Mouse (Mus musculus) midbrain, embryonic 12.5 days (tissue): Measurements from ENCODE around the gene Trim62. TPM values are rescaled to one million over a fixed set of nuclear protein-coding genes. Genes with fewer than 3 reads are reported as not detected.
A peak's percentile ranks its signal among the peaks of the same experiment; 100 is the strongest.

Experiments used
- ATAC-seq: fragments of 200-750 bp; cut with Nextera tagmentation; 2 replicates; pipeline ENCODE4 v1.8.0; 2017; ENCODE audit warnings: low read depth, moderate TSS enrichment, moderate library complexity; ENCODE audit not compliant: low FRiP score
- H3K27ac ChIP-seq: fragments of 300-500 bp; sonication (generic); replicated peaks from 2 replicates; pipeline ENCODE4 v1.5.1; 2016; ENCODE audit warnings: mild to moderate bottlenecking
- H3K27me3 ChIP-seq: fragments of 300-500 bp; sonication (generic); 2 replicates; pipeline ENCODE4 v1.6.1; 2016; ENCODE audit warnings: mild to moderate bottlenecking
- H3K36me3 ChIP-seq: fragments of 300-500 bp; sonication (generic); 2 replicates; pipeline ENCODE4 v1.6.1; 2016
- H3K4me1 ChIP-seq: fragments of 300-500 bp; sonication (generic); 2 replicates; pipeline ENCODE4 v1.6.1; 2016
- H3K4me2 ChIP-seq: fragments of 300-500 bp; sonication (generic); replicated peaks from 2 replicates; pipeline ENCODE4 v1.6.1; 2016; ENCODE audit warnings: mild to moderate bottlenecking, moderate library complexity
- H3K4me3 ChIP-seq: fragments of 300-500 bp; sonication (generic); 2 replicates; pipeline ENCODE4 v1.5.1; 2016; ENCODE audit warnings: mild to moderate bottlenecking
- H3K9ac ChIP-seq: fragments of 300-500 bp; sonication (generic); replicated peaks from 2 replicates; pipeline ENCODE4 v1.6.1; 2016; ENCODE audit warnings: mild to moderate bottlenecking, moderate library complexity
- H3K9me3 ChIP-seq: fragments of 300-500 bp; sonication (generic); 2 replicates; pipeline ENCODE4 v1.6.1; 2016; ENCODE audit warnings: mild to moderate bottlenecking
- WGBS: fragments of 180-500 bp; shearing (Covaris S2); methylation state at CpG from one replicate; pipeline ENCODE4 v1.1.7; 2016; 5-methylcytosine and 5-hydroxymethylcytosine counted together
- polyA plus RNA-seq: library from polyadenylated mRNA; unstranded; fragments of >200 nt; fragmentation: Nextera tagmentation; extraction: Ambion mirVana; gene quantifications from 2 replicates; pipeline ENCODE4 v1.2.1, GENCODE M21; 2016

Gene Trim62
- polyA plus RNA-seq, 1 experiment from 2014 or later: 14.9 TPM

DNA sequence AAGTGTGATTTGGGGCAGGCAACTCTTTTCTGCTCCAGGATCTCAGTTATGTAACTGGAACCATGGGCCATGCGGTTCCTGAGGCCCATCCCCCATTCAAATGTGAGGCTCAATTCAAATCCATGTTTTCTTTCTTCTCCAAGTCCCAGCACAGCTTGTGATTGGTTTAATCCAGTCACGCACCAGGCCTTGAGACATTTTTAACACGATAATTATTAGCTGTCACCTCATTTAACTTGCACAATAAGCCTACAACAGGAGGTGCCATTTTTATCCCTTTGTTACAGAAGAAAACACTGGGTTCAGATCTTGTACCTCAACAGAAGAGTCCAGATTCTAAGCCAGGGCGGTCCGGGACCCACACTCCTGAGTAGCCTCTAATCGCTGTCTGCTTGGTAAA lies 34.4 kb downstream of the Trim62 start:
- Histone ChIP-seq H3K27ac (no peak overlapping the region), H3K9me3 (no peaks in the 10 kb centered on the region), H3K36me3 (no peaks in the 10 kb centered on the region), H3K4me2 (no peak overlapping the region), H3K9ac (no peak overlapping the region), H3K4me1 (peaks cover 6% of the 10 kb centered on the region; the same call in 1 of the 2 replicates), H3K27me3 (peaks cover 7% of the 10 kb centered on the region; the same call in 1 of the 2 replicates), H3K4me3 (no peak overlapping the region)
- no peak for ATAC-seq
- 81% methylated on average over 6 of the region's 6 CpGs for WGBS

DNA sequence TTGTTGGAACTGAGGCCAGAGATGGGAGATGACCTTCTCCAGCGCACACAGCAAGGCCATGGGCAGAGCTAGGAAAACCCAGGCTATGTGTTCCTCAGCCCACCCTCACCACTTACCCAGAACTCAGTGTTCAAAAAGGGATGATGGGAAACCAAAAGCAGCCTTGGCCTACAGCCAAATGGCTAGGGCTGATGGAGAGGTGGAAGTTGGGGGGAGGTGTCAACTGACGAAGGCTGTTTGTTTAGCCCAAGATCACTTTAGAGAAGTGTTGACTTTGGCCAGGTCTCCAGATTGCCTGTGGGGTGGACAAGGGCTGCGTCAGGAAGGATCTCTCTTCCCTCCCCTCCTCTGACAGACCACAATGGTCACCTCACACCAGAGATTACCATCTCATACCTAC lies 34.8 kb downstream of the Trim62 start:
- WGBS: 75% methylated on average over 3 of the region's 3 CpGs
- Histone ChIP-seq H3K27me3 (peaks cover 12% of the 10 kb centered on the region; the same call in 1 of the 2 replicates), H3K36me3 (no peaks in the 10 kb centered on the region), H3K4me2 (no peak overlapping the region), H3K4me1 (peaks cover 6% of the 10 kb centered on the region; the same call in 1 of the 2 replicates), H3K27ac (no peak overlapping the region), H3K4me3 (no peak overlapping the region), H3K9ac (no peak overlapping the region), H3K9me3 (no peaks in the 10 kb centered on the region)
- no peak for ATAC-seq

DNA sequence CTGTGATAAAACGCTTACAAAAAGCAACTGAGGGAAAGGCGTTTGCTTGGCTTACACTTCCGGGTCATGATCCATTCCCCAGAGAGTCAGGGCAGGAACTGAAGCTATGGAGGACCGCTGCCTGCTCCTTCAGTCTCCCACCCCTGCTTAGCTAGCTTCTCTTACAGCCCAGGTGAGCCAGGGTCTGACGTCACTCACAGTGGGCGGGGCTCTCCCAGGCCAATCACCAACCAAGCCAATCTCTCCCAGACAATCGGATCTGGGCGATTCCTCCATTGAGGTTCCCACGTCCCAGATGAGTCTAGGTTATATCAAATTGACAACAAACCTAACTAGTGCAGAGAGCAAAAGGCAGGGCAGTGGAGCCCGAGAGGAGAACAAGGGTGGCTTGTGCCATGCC lies 35.7 kb downstream of the Trim62 start:
- no peaks in the 10 kb centered on the region for H3K9me3 ChIP-seq
- peaks cover 21% of the 10 kb centered on the region for H3K27me3 ChIP-seq
- H3K4me1 ChIP-seq: peaks cover 6% of the 10 kb centered on the region; the same call in 1 of the 2 replicates
- ATAC-seq: no peak
- no peak overlapping the region for H3K9ac ChIP-seq
- H3K4me2 ChIP-seq: no peak overlapping the region
- no peak overlapping the region for H3K27ac ChIP-seq
- no peaks in the 10 kb centered on the region for H3K36me3 ChIP-seq
- WGBS: 31% methylated on average over 10 of the region's 10 CpGs
- H3K4me3 ChIP-seq: no peak overlapping the region

DNA sequence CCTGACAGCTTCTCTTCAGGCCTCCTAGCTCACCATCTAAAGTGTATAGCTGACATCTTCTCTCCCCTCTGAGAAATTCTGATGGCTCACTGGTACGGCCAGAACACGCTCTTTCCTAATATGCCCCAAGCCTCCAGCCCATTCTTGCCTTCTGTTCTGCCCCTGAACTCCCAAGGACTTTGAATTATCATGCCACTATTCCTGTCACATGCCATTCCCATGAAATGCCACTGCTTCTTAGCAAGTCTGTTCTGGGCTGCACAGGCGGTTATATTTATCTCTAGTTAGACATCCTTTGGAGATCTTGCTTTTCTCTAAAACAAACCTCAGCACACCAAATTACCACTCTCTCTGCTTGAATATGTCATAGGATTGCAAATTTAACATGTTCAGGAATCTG lies 40.2 kb downstream of the Trim62 start:
- H3K9ac ChIP-seq: no peak overlapping the region
- ATAC-seq: no peak
- no peak overlapping the region for H3K4me2 ChIP-seq
- peaks cover 3% of the 10 kb centered on the region; the same call in 1 of the 2 replicates for H3K4me1 ChIP-seq
- no peak overlapping the region for H3K27ac ChIP-seq
- H3K27me3 ChIP-seq: peaks cover 33% of the 10 kb centered on the region
- no peak overlapping the region for H3K4me3 ChIP-seq
- no peaks in the 10 kb centered on the region for H3K36me3 ChIP-seq
- no peaks in the 10 kb centered on the region for H3K9me3 ChIP-seq
- 93% methylated on average over 3 of the region's 3 CpGs for WGBS

DNA sequence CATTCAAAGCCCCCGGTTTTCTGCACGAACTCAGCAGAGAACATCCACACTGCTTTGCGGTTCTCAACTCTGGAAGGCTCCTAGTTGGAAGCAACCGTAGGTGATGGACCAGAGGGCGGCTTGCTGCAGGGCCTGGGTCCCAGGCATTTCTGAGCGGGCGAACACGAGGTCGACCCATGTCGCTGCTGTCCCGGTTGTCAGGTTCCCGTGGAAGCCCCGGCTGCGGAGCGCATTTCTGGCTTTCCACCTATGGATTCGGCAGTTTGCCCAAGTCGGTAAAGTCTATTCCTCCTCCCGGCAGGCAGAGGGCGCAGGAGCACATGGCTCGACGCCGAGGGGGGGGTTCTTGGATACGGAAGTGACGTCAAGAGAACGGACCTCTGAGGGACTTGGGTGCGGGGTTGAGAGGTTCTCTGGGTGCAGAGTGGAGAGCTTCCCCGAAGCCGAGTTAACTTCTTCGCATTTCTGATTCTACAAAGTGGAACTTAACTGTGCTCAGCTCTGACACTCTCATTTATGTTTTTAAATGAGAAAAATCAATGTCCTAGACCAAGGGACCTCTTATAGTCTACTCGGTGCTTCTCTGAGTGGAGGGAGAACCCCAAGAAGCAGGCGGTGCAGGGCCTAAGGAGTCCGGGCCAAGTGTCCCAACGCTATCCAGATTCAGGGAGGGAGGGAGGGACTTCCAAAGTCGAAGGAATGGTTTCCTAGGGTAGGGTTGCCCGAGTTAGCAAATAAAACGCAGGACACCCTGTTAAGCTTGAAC lies 41.6 kb downstream of the Trim62 start:
- 12% methylated on average over 36 of the region's 36 CpGs for WGBS
- Histone ChIP-seq H3K9ac (peak overlapping the region; percentile 63; the same call in 1 of the 2 replicates), H3K9me3 (no peaks in the 10 kb centered on the region), H3K27me3 (peaks cover 33% of the 10 kb centered on the region), H3K36me3 (no peaks in the 10 kb centered on the region), H3K4me1 (peaks cover 3% of the 10 kb centered on the region; the same call in 1 of the 2 replicates), H3K27ac (no peak overlapping the region), H3K4me3 (peak overlapping the region; percentile 39), H3K4me2 (peak overlapping the region; percentile 70)
- ATAC-seq: peak; percentile 83

DNA sequence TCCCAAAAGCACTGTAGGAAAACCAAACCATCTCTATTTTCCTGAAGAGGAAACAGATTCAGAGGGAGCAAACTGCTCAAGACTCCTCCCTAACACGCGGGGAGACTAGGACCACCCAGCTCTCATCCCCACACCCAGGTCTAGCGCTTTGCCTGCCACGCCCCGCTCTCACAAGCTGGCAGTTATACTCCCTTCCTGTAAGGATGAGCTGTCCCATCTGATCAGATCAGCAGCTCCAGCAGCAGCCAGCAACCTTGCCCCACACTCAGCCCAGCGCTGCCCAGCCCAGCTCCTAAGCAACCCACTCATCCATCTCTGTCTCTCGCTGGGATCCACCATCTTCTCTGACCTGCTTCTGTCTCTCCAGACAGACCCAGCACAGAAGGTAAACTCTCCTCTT lies 49.4 kb downstream of the Trim62 start:
- Histone ChIP-seq H3K4me3 (no peak overlapping the region), H3K9me3 (no peaks in the 10 kb centered on the region), H3K9ac (no peak overlapping the region), H3K4me1 (no peaks in the 10 kb centered on the region), H3K27me3 (0 out of 2 replicates have a peak, but pooled peaks cover under 1% of the 10 kb centered on the region), H3K27ac (no peak overlapping the region), H3K36me3 (no peaks in the 10 kb centered on the region), H3K4me2 (no peak overlapping the region)
- 82% methylated on average over 7 of the region's 7 CpGs for WGBS
- no peak for ATAC-seq

DNA sequence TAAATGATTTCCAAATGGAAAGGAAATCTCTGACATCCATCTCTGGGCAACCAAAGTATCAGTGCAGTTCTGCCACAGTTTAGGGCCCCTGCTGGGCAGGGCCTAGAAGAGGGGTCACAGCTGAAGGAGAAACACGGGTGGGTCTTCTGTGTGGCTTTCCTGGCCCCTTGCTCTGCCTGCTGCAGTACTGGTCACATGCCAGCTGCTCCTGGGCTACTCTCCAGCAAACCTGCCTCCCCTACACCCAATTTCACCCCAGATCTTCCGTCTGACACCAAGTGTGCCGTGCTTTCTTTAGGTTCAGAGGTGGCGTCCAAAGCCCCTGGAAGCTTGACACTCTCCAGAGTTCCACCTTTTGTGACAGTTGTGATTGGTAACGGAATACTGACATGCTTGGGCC lies 52.2 kb downstream of the Trim62 start:
- no peak for ATAC-seq
- H3K4me3 ChIP-seq: no peak overlapping the region
- H3K27me3 ChIP-seq: no peaks in the 10 kb centered on the region

GRCm38 (mm10) chr4:128942346-128942745 lies 59.0 kb downstream of the Trim62 start:
- Histone ChIP-seq H3K27me3 (no peaks in the 10 kb centered on the region), H3K4me1 (peaks cover 4% of the 10 kb centered on the region; the same call in 1 of the 2 replicates), H3K4me3 (no peak overlapping the region), H3K9ac (no peak overlapping the region), H3K27ac (no peak overlapping the region), H3K36me3 (no peaks in the 10 kb centered on the region), H3K4me2 (no peak overlapping the region), H3K9me3 (no peaks in the 10 kb centered on the region)
- ATAC-seq: no peak
- 59% methylated on average over 3 of the region's 3 CpGs for WGBS

More for the DNA sequence above, 52.2 kb downstream of the Trim62 start:
- H3K4me1 ChIP-seq: no peaks in the 10 kb centered on the region
- no peak overlapping the region for H3K27ac ChIP-seq
- H3K9me3 ChIP-seq: no peaks in the 10 kb centered on the region
- no peaks in the 10 kb centered on the region for H3K36me3 ChIP-seq
- WGBS: 77% methylated on average over 5 of the region's 5 CpGs
- no peak overlapping the region for H3K9ac ChIP-seq
- no peak overlapping the region for H3K4me2 ChIP-seq

DNA sequence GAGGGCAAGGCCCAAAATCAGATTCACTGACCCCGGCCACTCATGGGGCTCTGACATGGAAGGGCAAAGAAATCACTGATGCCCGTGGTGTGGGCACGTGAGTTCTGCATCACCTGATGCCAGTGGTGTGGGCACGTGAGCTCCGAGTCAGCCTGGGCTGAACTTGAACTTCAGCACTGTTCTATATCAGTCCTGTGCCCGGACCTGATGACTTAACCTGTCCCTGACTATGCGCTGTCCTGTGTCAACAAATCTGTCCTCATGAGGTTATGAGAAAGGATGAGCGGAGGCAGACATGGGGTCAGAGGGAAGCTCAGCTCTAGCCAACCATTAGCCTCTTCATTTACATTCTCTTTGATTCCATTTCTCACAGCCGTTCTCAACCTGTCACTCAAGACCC lies 63.4 kb downstream of the Trim62 start:
- Histone ChIP-seq H3K36me3 (no peaks in the 10 kb centered on the region), H3K27me3 (peaks cover 5% of the 10 kb centered on the region; the same call in 1 of the 2 replicates), H3K9ac (no peak overlapping the region), H3K9me3 (no peaks in the 10 kb centered on the region), H3K4me2 (no peak overlapping the region), H3K27ac (no peak overlapping the region), H3K4me3 (no peak overlapping the region), H3K4me1 (peaks cover 6% of the 10 kb centered on the region; the same call in 1 of the 2 replicates)
- no peak for ATAC-seq
- 81% methylated on average over 9 of the region's 9 CpGs for WGBS

- peaks cover 6% of the 10 kb centered on the region; the same call in 1 of the 2 replicates for H3K4me1 ChIP-seq
- H3K27me3 ChIP-seq: peaks cover 5% of the 10 kb centered on the region; the same call in 1 of the 2 replicates
- no peak overlapping the region for H3K4me3 ChIP-seq
- no peaks in the 10 kb centered on the region for H3K36me3 ChIP-seq
- H3K27ac ChIP-seq: no peak overlapping the region
- H3K4me2 ChIP-seq: no peak overlapping the region
- H3K9me3 ChIP-seq: no peaks in the 10 kb centered on the region
- 0 out of 2 replicates have a peak overlapping the region, but pooled peaks have one; percentile 6 for H3K9ac ChIP-seq
- ATAC-seq: no peak
- 20% methylated on average over 18 of the region's 18 CpGs for WGBS
These were observed 64.0 kb downstream of the Trim62 start for GRCm38 (mm10) chr4:128947326-128947933.

DNA sequence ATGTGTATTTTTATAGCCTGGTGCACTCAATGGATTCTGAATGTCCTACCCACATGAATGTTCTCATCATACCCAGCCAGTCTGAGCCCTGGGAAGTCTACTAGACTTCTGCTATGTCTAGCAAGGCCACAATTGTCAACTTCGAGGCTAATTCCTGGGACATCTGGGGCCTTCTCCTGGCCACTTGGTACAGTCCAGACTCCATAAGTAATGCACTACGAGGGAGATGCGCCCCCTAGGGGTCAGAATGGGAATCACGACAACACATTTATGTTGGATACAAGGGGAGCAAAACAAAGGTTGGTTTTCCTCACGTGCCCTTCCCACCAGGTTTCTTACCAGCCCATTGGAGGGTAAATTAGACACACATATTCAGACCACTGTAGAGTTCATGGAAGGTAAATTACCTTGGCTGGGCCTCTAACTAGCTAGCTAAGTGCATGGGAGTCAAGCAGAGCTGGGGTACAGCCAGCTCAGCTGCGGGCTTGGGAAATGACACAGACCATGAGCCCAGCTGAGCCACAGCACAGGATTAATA lies 64.8 kb downstream of the Trim62 start:
- 24% methylated on average over 6 of the region's 6 CpGs for WGBS
- no peaks in the 10 kb centered on the region for H3K9me3 ChIP-seq
- no peaks in the 10 kb centered on the region for H3K36me3 ChIP-seq
- no peak overlapping the region for H3K27ac ChIP-seq
- H3K4me3 ChIP-seq: no peak overlapping the region
- no peak overlapping the region for H3K9ac ChIP-seq
- H3K4me2 ChIP-seq: no peak overlapping the region
- no peak for ATAC-seq
- peaks cover 5% of the 10 kb centered on the region; the same call in 1 of the 2 replicates for H3K27me3 ChIP-seq
- H3K4me1 ChIP-seq: peaks cover 4% of the 10 kb centered on the region; the same call in 1 of the 2 replicates

DNA sequence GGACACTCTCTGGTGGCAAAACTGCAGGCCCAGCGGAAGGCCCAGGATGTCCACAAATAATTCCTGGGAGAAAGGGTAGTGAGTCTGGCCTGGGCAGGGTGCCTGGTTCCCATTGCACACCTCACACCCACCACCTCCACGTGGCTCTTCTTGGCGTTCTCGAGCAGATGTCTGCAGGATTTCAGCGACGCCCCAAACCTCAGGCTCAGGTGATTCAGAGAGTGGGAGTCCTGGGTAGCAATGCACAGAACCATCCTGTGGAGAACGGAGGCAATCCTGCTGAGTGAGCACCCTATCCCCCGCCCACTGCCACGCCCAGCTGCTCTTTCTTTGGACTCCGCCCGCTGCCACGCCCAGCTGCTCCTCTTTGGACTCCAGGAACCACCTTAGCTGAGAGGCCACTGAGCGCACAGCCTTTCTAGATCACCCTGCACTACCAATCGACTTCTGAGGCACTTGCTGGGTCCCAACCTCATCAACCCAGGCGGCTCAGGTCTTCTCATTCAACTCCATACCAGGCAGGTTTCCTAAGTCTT lies 66.2 kb downstream of the Trim62 start:
- H3K9me3 ChIP-seq: no peaks in the 10 kb centered on the region
- WGBS: 48% methylated on average over 15 of the region's 15 CpGs
- H3K4me2 ChIP-seq: no peak overlapping the region
- ATAC-seq: no peak
- peaks cover 5% of the 10 kb centered on the region; the same call in 1 of the 2 replicates for H3K27me3 ChIP-seq
- H3K36me3 ChIP-seq: no peaks in the 10 kb centered on the region
- no peak overlapping the region for H3K9ac ChIP-seq
- H3K4me3 ChIP-seq: no peak overlapping the region
- H3K4me1 ChIP-seq: peaks cover 6% of the 10 kb centered on the region; the same call in 1 of the 2 replicates
- no peak overlapping the region for H3K27ac ChIP-seq
